Mouse (Mus musculus) midbrain, embryonic 11.5 days (tissue): ENCODE data around the gene Nudt4. TPM values are rescaled to one million over a fixed set of nuclear protein-coding genes. Genes with fewer than 3 reads are reported as not detected.

Experiments
- ATAC-seq: fragments of 200-750 bp; cut with Nextera tagmentation; 2 replicates; pipeline ENCODE4 v1.8.0; 2017; ENCODE audit warnings: moderate TSS enrichment, moderate library complexity; ENCODE audit not compliant: low FRiP score
- DNase-seq: peaks from one replicate; pipeline ENCODE4 v3.0.0; 2015; ENCODE audit warnings: low spot score; ENCODE audit errors: missing footprints
- H3K27ac ChIP-seq: fragments of 300-500 bp; sonication (generic); 2 replicates; pipeline ENCODE4 v1.5.1; 2014; ENCODE audit warnings: low read depth, low read length
- H3K27me3 ChIP-seq: fragments of 300-500 bp; sonication (generic); 2 replicates; pipeline ENCODE4 v1.6.1; 2014; ENCODE audit warnings: mild to moderate bottlenecking, low read length, moderate library complexity, mixed read lengths; ENCODE audit not compliant: control insufficient read depth, insufficient read depth
- H3K36me3 ChIP-seq: fragments of 300-500 bp; sonication (generic); 2 replicates; pipeline ENCODE4 v1.6.1; 2014; ENCODE audit warnings: mild to moderate bottlenecking, low read length, moderate library complexity, mixed read lengths; ENCODE audit not compliant: control insufficient read depth, insufficient read depth
- H3K4me1 ChIP-seq: fragments of 300-500 bp; sonication (generic); 2 replicates; pipeline ENCODE4 v1.6.1; 2014; ENCODE audit warnings: low read length; ENCODE audit not compliant: control insufficient read depth, insufficient read depth
- H3K4me2 ChIP-seq: fragments of 300-500 bp; sonication (generic); 2 replicates; pipeline ENCODE4 v1.6.1; 2014; ENCODE audit warnings: mild to moderate bottlenecking, moderate library complexity
- H3K4me3 ChIP-seq: fragments of 300-500 bp; sonication (generic); 2 replicates; pipeline ENCODE4 v1.5.1; 2014; ENCODE audit warnings: low read depth, low read length
- H3K9ac ChIP-seq: fragments of 300-500 bp; sonication (generic); 2 replicates; pipeline ENCODE4 v1.6.1; 2014; ENCODE audit warnings: low read length
- H3K9me3 ChIP-seq: fragments of 300-500 bp; sonication (generic); 2 replicates; pipeline ENCODE4 v1.6.1; 2016; ENCODE audit warnings: low read length; ENCODE audit not compliant: control insufficient read depth
- WGBS: fragments of 180-500 bp; shearing (Covaris S2); extraction: QIAGEN DNeasy Blood & Tissue Kit; methylation state at CpG from one replicate; pipeline ENCODE4 v1.1.7; 2014; 5-methylcytosine and 5-hydroxymethylcytosine counted together
- polyA plus RNA-seq: library from polyadenylated mRNA; unstranded; fragments of >200 nt; fragmentation: Nextera tagmentation; extraction: Ambion mirVana; gene quantifications from 2 replicates; pipeline ENCODE4 v1.2.1, GENCODE M21; 2014

Gene Nudt4
- polyA plus RNA-seq, 1 experiment from 2014 or later: 141 TPM

DNA sequence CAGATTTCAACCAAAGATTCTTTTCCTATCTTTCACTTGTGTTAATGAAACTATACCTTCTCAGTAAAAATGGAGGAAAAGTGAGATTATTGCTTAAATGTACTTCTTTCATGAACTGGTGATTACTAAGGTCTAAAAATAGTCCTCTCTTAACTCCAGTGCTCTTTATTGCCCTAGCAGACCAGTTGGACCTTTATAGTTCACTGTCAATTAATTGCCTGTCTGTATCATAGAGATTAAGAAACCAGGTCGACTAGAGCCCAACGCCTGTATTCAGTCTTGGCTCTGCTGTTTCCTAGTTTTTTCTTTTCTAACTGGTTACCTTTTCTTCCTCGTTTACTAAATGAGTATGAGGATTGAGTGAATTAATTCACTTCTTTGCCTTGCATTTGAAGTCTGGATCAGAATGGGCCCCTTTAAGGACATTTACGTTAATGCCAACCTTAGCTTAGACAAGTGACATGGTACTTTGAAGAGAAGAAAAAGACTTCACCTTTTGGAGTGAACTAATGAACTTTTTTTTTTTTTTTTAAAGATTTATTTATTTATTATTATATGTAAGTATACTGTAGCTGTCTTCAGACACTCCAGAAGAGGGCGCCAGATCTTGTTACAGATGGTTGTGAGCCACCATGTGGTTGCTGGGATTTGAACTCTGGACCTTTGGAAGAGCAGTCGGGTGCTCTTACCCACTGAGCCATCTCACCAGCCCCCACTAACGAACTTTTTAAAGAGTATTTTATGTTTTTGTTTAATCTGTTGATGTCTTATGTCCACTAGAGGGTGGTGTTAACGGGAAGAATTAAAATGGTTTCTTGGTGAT is 28.3 kb downstream of the Nudt4 start:
- no peak overlapping the region for H3K4me2 ChIP-seq

GRCm38 (mm10) chr10:95533382-95533781 is 30.6 kb downstream of the Nudt4 start:
- Histone ChIP-seq H3K27ac (no peak overlapping the region), H3K4me3 (no peak overlapping the region), H3K4me2 (no peak overlapping the region), H3K4me1 (no peaks in the 10 kb centered on the region), H3K9me3 (no peaks in the 10 kb centered on the region), H3K36me3 (no peaks in the 10 kb centered on the region), H3K9ac (no peak overlapping the region), H3K27me3 (no peaks in the 10 kb centered on the region)
- no peak for DNase-seq
- ATAC-seq: no peak
- WGBS: 92% methylated on average over 7 of the region's 7 CpGs

More for the DNA sequence above, 28.3 kb downstream of the Nudt4 start:
- H3K4me1 ChIP-seq: no peaks in the 10 kb centered on the region
- H3K36me3 ChIP-seq: no peaks in the 10 kb centered on the region
- ATAC-seq: no peak
- H3K27ac ChIP-seq: no peak overlapping the region
- no peak overlapping the region for H3K4me3 ChIP-seq
- no peaks in the 10 kb centered on the region for H3K9me3 ChIP-seq
- DNase-seq: peak; percentile 83
- no peaks in the 10 kb centered on the region for H3K27me3 ChIP-seq
- H3K9ac ChIP-seq: no peak overlapping the region
- WGBS: 92% methylated on average over 8 of the region's 8 CpGs

DNA sequence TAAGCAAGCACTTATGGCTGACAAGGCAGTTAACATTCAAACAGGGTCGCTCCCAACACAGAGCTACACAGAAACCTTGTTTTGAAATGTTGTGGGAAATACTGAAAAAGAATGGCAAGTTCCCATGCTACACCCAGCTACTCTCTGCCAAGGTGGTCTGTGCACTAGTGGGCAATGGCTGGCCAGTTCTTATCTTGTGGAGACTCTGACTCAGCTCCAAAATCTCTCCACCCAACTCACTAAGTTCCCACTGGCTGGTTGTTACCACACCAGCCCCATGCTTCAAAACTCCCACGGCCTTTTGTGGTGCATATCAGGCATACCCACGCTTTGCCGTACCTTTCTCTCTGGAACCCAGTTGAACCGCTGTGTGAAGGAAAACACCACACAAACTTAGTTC is 31.0 kb downstream of the Nudt4 start:
- Histone ChIP-seq H3K4me2 (no peak overlapping the region), H3K36me3 (no peaks in the 10 kb centered on the region), H3K4me1 (no peaks in the 10 kb centered on the region), H3K9me3 (no peaks in the 10 kb centered on the region), H3K27me3 (no peaks in the 10 kb centered on the region), H3K4me3 (no peak overlapping the region), H3K9ac (no peak overlapping the region), H3K27ac (no peak overlapping the region)
- no peak for ATAC-seq
- WGBS: 95% methylated on average over 5 of the region's 5 CpGs
- peak; percentile 75 for DNase-seq

DNA sequence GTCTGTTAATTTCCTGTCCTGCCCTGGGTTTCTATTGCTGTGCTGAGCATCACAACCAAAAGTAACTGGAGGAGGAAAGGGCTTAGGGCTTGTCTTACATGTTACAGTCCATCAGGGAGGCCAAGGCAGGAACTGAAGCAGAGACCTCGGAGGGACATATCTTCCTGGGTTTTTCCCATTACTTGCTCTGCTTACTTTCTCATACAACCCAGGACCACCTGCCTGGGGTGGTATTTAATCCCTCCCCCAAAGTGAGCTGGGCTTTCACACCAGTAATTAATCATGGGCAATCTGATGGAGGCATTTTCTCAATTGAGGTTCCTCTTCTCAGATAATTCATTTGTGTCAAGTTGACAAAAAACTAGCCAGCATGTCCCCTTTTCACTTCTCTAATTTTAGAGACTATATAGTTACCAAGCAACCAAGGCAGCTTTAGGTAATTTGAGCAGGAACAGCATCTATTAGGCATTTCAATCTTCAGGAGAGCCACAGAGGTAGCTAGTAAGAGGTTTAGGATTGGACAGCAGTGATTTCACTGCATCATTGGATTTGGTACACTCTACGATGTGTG is 33.3 kb downstream of the Nudt4 start:
- Histone ChIP-seq H3K27me3 (no peaks in the 10 kb centered on the region), H3K27ac (no peak overlapping the region), H3K9ac (no peak overlapping the region), H3K4me2 (no peak overlapping the region), H3K4me1 (no peaks in the 10 kb centered on the region), H3K4me3 (no peak overlapping the region), H3K9me3 (no peaks in the 10 kb centered on the region), H3K36me3 (no peaks in the 10 kb centered on the region)
- DNase-seq (peak; percentile 68), ATAC-seq (no peak)
- 79% methylated on average over 2 of the region's 2 CpGs for WGBS

- ATAC-seq (no peak), DNase-seq (peak; percentile 76)
- Histone ChIP-seq H3K4me2 (no peak overlapping the region), H3K9me3 (no peaks in the 10 kb centered on the region), H3K4me1 (no peaks in the 10 kb centered on the region), H3K9ac (no peak overlapping the region), H3K4me3 (no peak overlapping the region), H3K27me3 (no peaks in the 10 kb centered on the region), H3K27ac (no peak overlapping the region), H3K36me3 (no peaks in the 10 kb centered on the region)
- WGBS: 88% methylated on average over 5 of the region's 5 CpGs
Observed at GRCm38 (mm10) chr10:95526495-95527122, 37.3 kb downstream of the Nudt4 start.

DNA sequence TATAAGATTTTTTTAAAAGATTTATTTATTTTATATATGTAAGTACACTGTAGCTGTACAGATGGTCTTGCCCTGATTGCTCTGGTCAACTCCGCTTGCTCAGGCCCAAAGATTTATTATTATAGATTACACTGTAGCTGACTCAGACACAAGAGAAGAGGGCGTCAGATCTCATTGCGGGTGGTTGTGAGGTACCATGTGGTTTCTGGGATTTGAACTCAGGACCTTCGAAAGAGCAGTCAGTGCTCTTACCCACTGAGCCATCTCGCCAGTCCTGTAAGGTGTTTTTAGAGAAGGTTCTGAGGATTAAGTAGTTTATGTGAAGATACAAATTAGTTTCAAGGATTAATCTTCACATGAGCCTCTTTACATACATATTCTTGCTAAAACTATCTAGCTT is 38.1 kb downstream of the Nudt4 start:
- peak; percentile 66 for DNase-seq
- Histone ChIP-seq H3K4me3 (no peak overlapping the region), H3K27ac (no peak overlapping the region), H3K4me1 (no peaks in the 10 kb centered on the region), H3K27me3 (no peaks in the 10 kb centered on the region), H3K9me3 (no peaks in the 10 kb centered on the region), H3K9ac (no peak overlapping the region), H3K36me3 (no peaks in the 10 kb centered on the region), H3K4me2 (no peak overlapping the region)
- WGBS: 95% methylated on average over 5 of the region's 5 CpGs
- no peak for ATAC-seq

DNA sequence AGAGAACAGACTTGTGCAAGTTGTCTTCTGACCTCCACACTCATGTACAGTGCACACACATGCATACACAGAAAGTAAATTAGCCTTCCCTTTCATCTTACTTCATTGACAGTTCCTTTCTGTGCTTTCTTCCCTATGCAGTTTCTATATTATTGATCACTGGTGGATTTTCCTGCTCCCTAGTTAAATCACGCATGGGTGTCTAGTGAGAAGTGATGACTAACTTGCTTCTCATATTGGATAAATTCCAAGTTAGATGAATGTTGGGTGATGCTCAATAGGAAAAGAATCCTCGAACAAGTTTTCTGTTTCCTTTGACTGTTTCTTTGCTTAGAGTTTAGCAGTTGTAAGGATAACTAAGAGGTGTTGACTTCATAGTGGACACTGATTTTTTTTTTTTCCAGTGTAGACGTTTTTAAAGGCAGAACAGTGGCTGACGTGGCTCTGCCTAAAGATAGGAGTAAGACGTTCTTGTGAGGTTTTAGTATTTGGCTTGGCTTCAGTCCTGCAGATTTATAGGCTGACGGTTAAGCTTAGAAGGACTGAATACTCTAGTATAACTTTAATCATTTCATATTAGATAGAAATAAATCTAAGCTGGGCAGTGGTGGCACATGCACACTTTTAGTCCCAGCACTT is 38.8 kb downstream of the Nudt4 start:
- Histone ChIP-seq H3K4me1 (no peaks in the 10 kb centered on the region), H3K27me3 (no peaks in the 10 kb centered on the region), H3K9ac (no peak overlapping the region), H3K27ac (no peak overlapping the region), H3K4me2 (no peak overlapping the region), H3K36me3 (no peaks in the 10 kb centered on the region), H3K4me3 (no peak overlapping the region), H3K9me3 (no peaks in the 10 kb centered on the region)
- WGBS: 94% methylated on average over 6 of the region's 6 CpGs
- ATAC-seq (no peak), DNase-seq (no peak)

GRCm38 (mm10) chr10:95517656-95518055 is 46.3 kb downstream of the Nudt4 start:
- WGBS: 92% methylated on average over 6 of the region's 6 CpGs
- no peak overlapping the region for H3K9ac ChIP-seq
- H3K27me3 ChIP-seq: no peaks in the 10 kb centered on the region
- H3K4me1 ChIP-seq: peaks cover 6% of the 10 kb centered on the region
- no peak overlapping the region for H3K4me2 ChIP-seq
- no peaks in the 10 kb centered on the region for H3K9me3 ChIP-seq
- no peak overlapping the region for H3K27ac ChIP-seq
- no peak overlapping the region for H3K4me3 ChIP-seq
- ATAC-seq (no peak), DNase-seq (no peak)
- no peaks in the 10 kb centered on the region for H3K36me3 ChIP-seq
